Mouse (Mus musculus) adrenal gland, postnatal 25 days (tissue): ENCODE measurements around the gene Vnn1. TPM values are rescaled to one million over a fixed set of nuclear protein-coding genes. Genes with fewer than 3 reads are reported as not detected.

Experiments used
- total RNA-seq: library from RNA; stranded (reverse); gene quantifications from 2 replicates; pipeline ENCODE4 v1.2.3, GENCODE M21; 2021

Vnn1 gene
- total RNA-seq, 1 experiment from 2014 or later: 69.8 TPM

Other genes with a start within 250 kb of the Vnn1 start
- gene Rps12, start 107.4 kb upstream of the Vnn1 start, total RNA-seq: 408 and 443 TPM in 2 replicates
- 27.7 and 31.4 TPM in 2 replicates for gene Slc18b1, start 97.7 kb upstream of the Vnn1 start, total RNA-seq
- gene Vnn3, start 43.2 kb upstream of the Vnn1 start, total RNA-seq: 53.8 and 82.3 TPM in 2 replicates
- gene Taar1, start 25.7 kb downstream of the Vnn1 start, total RNA-seq: not detected in 2 replicates
- not detected in 2 replicates for gene Taar2, start 43.9 kb downstream of the Vnn1 start, total RNA-seq
- gene Taar3, start 54.9 kb downstream of the Vnn1 start, total RNA-seq: not detected in 2 replicates
- gene Taar4, start 65.8 kb downstream of the Vnn1 start, total RNA-seq: not detected in 2 replicates
- not detected in 2 replicates for gene Taar5, start 76.0 kb downstream of the Vnn1 start, total RNA-seq
- gene Taar6, start 91.0 kb downstream of the Vnn1 start, total RNA-seq: not detected in 2 replicates
- gene Taar7a, start 98.8 kb downstream of the Vnn1 start, total RNA-seq: not detected in 2 replicates
- not detected in 2 replicates for gene Taar7b, start 105.3 kb downstream of the Vnn1 start, total RNA-seq
- gene Taar7d, start 132.5 kb downstream of the Vnn1 start, total RNA-seq: not detected in 2 replicates
- not detected in 2 replicates for gene Taar7e, start 142.9 kb downstream of the Vnn1 start, total RNA-seq
- gene Taar7f, start 154.8 kb downstream of the Vnn1 start, total RNA-seq: not detected in 2 replicates
- gene Taar8a, start 181.8 kb downstream of the Vnn1 start, total RNA-seq: not detected in 2 replicates
- not detected in 2 replicates for gene Taar8b, start 197.6 kb downstream of the Vnn1 start, total RNA-seq
- gene Taar8c, start 207.2 kb downstream of the Vnn1 start, total RNA-seq: not detected in 2 replicates
- gene Taar9, start 214.8 kb downstream of the Vnn1 start, total RNA-seq: not detected in 2 replicates